9 mouse cellular contexts compared by ENCODE assay signal in the genomic region with DNA sequence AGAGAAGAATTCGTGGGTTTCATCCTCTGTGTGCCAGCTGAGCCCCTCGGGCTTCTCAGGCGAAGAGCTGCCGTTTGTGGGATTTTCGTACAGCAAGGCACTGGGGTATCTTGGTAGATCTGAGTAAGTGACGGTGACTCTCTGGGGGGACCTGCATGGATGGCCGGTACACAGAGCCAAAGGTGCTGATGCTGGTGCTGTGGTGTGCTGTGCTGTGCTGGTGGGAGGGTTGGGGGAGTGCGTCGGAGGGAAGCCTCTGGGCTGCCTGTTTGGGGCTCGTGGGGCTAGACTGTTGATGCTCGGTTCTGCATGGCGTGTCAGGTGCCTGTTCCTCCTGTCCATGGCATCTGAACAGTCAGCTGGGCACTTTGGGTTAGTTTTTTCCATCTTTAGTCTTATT.
DNase-seq lines count a peak whose midpoint lies in the region; ATAC-seq and TF ChIP-seq lines count a peak whose summit lies in the region.
"Had no signal": no experiment of that assay in that cellular context is flagged by ENCODE, and none has a peak within 500 bp of the region (broad histone marks: within the 10 kb centered on the region; RNA-seq: fewer than 3 reads in every experiment).

No protein-coding gene starts in this region.

- H3K9me3 ChIP-seq in hindbrain, postnatal 0 days (ENCODE audit: low read length), result no peaks in the 10 kb centered on the region
- H3K9me3 ChIP-seq in neural tube, embryonic 14.5 days (ENCODE audit: control insufficient read depth, low read length), result no peaks in the 10 kb centered on the region

- peaks cover 7% of the 10 kb centered on the region for H3K4me1 ChIP-seq in hindbrain, postnatal 0 days (ENCODE audit: insufficient read depth, low read length)
- H3K4me1 ChIP-seq in neural tube, embryonic 14.5 days (ENCODE audit: control insufficient read depth, insufficient read depth, low read length), result peaks cover 19% of the 10 kb centered on the region

- no peaks in the 10 kb centered on the region for H3K27me3 ChIP-seq in hindbrain, postnatal 0 days (ENCODE audit: insufficient read depth, low read length)
- H3K27me3 ChIP-seq in neural tube, embryonic 14.5 days (ENCODE audit: control insufficient read depth, insufficient read depth, low read length), result no peaks in the 10 kb centered on the region
- H3K27me3 ChIP-seq: Patski had no signal

- H3K36me3 ChIP-seq in hindbrain, postnatal 0 days (ENCODE audit: insufficient read depth, low read length), result no peaks in the 10 kb centered on the region
- no peaks in the 10 kb centered on the region for H3K36me3 ChIP-seq in neural tube, embryonic 14.5 days (ENCODE audit: control insufficient read depth, insufficient read depth, low read length)

- DNase-seq in cerebellum, adult 9-10 months, result peak; percentile 51
- DNase-seq in cerebellum, postnatal 4 days (ENCODE audit: low spot score in 2 of 2), result no peak
- no peak for DNase-seq in left cerebral cortex, adult 2 months (ENCODE audit: extremely low spot score in 1 of 2, low spot score in 2 of 2)
- no peak for DNase-seq in left cerebral cortex, postnatal 14 days (ENCODE audit: low spot score in 2 of 2)
- no peak for DNase-seq in hindbrain, postnatal 0 days (ENCODE audit: low spot score)
- DNase-seq in c-Kit-positive CD71-positive TER-119-positive erythroid progenitor cells, embryonic 14.5 days (ENCODE audit: low spot score), result no peak
- no peak for DNase-seq in retina, postnatal 1 day

- peak overlapping the region; percentile 44 for H3K9ac ChIP-seq in hindbrain, postnatal 0 days (replicated peaks; ENCODE audit: low read length)
- peak overlapping the region; percentile 46 for H3K9ac ChIP-seq in neural tube, embryonic 14.5 days (replicated peaks; ENCODE audit: low read depth, low read length)

- peak; percentile 33 for ATAC-seq in hindbrain, postnatal 0 days
- 0 out of 2 replicates have a peak, but pooled peaks have one; percentile 42 for ATAC-seq in neural tube, embryonic 14.5 days (ENCODE audit: low read depth)
- ATAC-seq: Patski had no signal

- no peak for TF ChIP-seq CTCF in left cerebral cortex, adult 2 months (IDR thresholded peaks at IDR 0.05)
- TF ChIP-seq CTCF in hindbrain, postnatal 0 days (IDR thresholded peaks at IDR 0.05; ENCODE audit: low read depth), result no peak

- peak overlapping the region; percentile 94 for H3K27ac ChIP-seq in left cerebral cortex, adult 2 months
- H3K27ac ChIP-seq in hindbrain, postnatal 0 days, result peak overlapping the region; percentile 76
- H3K27ac ChIP-seq in neural tube, embryonic 14.5 days (ENCODE audit: low read depth, low read length), result peak overlapping the region; percentile 29; the same call in 1 of the 2 replicates

- peak overlapping the region; percentile 82 for H3K4me3 ChIP-seq in left cerebral cortex, adult 2 months
- peak overlapping the region; percentile 45 for H3K4me3 ChIP-seq in hindbrain, postnatal 0 days (ENCODE audit: low read length)
- H3K4me3 ChIP-seq in neural tube, embryonic 14.5 days (ENCODE audit: low read depth, low read length), result peak overlapping the region; percentile 36

- WGBS in hindbrain, postnatal 0 days, result 23% methylated on average over 12 of the region's 12 CpGs
- 58% methylated on average over 12 of the region's 12 CpGs for WGBS in neural tube, embryonic 14.5 days

- intact Hi-C loops in left cerebral cortex, adult 2 months (cut with DNase I), result loop anchor here (2.0 to 5.0 kb wide), 4 partner anchors 61 to 256 kb away; a partner anchor contains a TSS
- intact Hi-C loops in left cerebral cortex, postnatal 14 days (cut with DNase I), result loop anchor here (5.0 to 10.0 kb wide), 2 partner anchors 116 to 254 kb away; no protein-coding TSS in a partner anchor

- peak overlapping the region; percentile 57 for H3K4me2 ChIP-seq in hindbrain, postnatal 0 days (ENCODE audit: low read depth, low read length)
- H3K4me2 ChIP-seq in neural tube, embryonic 14.5 days (ENCODE audit: low read depth, low read length), result peak overlapping the region; percentile 80

Comparison
In these comparisons a context has a peak if more than half of its experiments do, and no peak if none do; other contexts are left out.
1. H3K27ac ChIP-seq: peak in every context shown above with its lines; median percentile 94 in left cerebral cortex, adult 2 months; 76 in hindbrain, postnatal 0 days; 29 in neural tube, embryonic 14.5 days.